Mouse (Mus musculus) lung, postnatal 0 days (tissue): ENCODE measurements around the gene Ksr1.

Experiments used
- CTCF ChIP-seq: IDR thresholded peaks from 2 replicates; pipeline ENCODE4 v1.5.1; 2016; ENCODE audit warnings: antibody characterized with exemption, mild to moderate bottlenecking
- EP300 ChIP-seq: IDR thresholded peaks from 2 replicates; pipeline ENCODE4 v1.6.1; 2016; ENCODE audit warnings: antibody characterized with exemption, mild to moderate bottlenecking, control low read depth

DNA sequence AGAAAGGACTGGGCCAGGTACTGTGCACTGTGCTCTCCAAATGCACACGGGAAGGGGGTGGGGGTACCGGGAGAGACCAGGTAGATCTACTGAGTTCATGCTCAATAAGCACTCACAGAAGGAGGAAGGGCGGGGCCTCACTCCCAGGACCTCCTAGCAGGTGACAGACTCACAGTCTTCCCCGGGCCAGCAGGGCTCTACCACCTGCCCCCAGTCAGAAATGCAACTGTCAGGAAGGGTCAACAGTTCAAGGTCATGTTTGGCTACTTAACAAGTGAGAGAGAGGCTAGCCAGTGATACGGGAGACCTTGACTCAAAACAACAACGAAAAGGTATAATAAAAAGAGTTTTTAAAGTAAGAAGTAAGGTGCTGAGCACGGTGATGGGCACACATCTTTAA lies 18.0 kb downstream of the Ksr1 start:
- no peak for TF ChIP-seq CTCF
- no peak for TF ChIP-seq EP300
